Mouse (Mus musculus): Measurements from ENCODE around the gene Tnr.

GRCm38 (mm10) chr1:159979096-159979495 lies 455.5 kb downstream of the Tnr start:
- TF ChIP-seq CTCF (IDR thresholded peaks at IDR 0.05; ENCODE audit: borderline replicate concordance, control insufficient read depth, extremely low read depth, insufficient read depth, low read length, poor library complexity), result no peak
- no peak for TF ChIP-seq POLR2A (IDR thresholded peaks at IDR 0.05; ENCODE audit: control insufficient read depth, extremely low read depth, insufficient read depth, low read length, poor library complexity)
